Mouse (Mus musculus) left cerebral cortex, postnatal 36 days (tissue): ENCODE results near the gene Dclre1b. TPM values are rescaled to one million over a fixed set of nuclear protein-coding genes. Genes with fewer than 3 reads are reported as not detected.
"Not testable (repeated sequence)": the region's sequence is repeated elsewhere in the genome, so short reads cannot be mapped to it uniquely, and the experiment has no call there.

ENCODE experiments used
- DNase-seq, 2 experiments: peaks; one replicate each; pipeline ENCODE4 v3.0.0; 2021 to 2022; ENCODE audit warnings: low spot score in 2 of 2, mixed read lengths in 1 of 2
- intact Hi-C: fragments of 180-260 bp; cut with DNase I; formaldehyde crosslinking; loops from one replicate; pipeline ENCODE4 v1.15.1; 2025
- total RNA-seq, 2 experiments: library from RNA; stranded (reverse); gene quantifications; 2 replicates each; pipeline ENCODE4 v1.2.3; 2021

Dclre1b gene
- 10 to 100 TPM; 10.6 to 11.0 TPM for total RNA-seq

GRCm38 (mm10) chr3:103808891-103809798, at the start of gene Dclre1b, which contains the start of the genes Ap4b1 and Gm43064:
Gene Dclre1b (minus strand): TSS chr3:103809444.
Gene Ap4b1 (plus strand): TSS chr3:103809520.
Gene Gm43064 (plus strand): TSS chr3:103809573.
- peak; percentile 84 to 89 for DNase-seq
- intact Hi-C loops: loop anchor here (1.0 to 5.0 kb wide), 3 partner anchors 18 to 103 kb away; partner anchors contain the start of genes Hipk1 and Rsbn1

- intact Hi-C loops: no loop called here
- no peak for DNase-seq
Measured at GRCm38 (mm10) chr3:103857977-103858563, 48.8 kb upstream of the Dclre1b start.

- intact Hi-C loops: no loop called here
- no peak for DNase-seq
Measured at GRCm38 (mm10) chr3:103857036-103857805, 48.0 kb upstream of the Dclre1b start.

GRCm38 (mm10) chr3:103853804-103854203, 44.6 kb upstream of the Dclre1b start:
- intact Hi-C loops: no loop called here
- no peak for DNase-seq

DNA sequence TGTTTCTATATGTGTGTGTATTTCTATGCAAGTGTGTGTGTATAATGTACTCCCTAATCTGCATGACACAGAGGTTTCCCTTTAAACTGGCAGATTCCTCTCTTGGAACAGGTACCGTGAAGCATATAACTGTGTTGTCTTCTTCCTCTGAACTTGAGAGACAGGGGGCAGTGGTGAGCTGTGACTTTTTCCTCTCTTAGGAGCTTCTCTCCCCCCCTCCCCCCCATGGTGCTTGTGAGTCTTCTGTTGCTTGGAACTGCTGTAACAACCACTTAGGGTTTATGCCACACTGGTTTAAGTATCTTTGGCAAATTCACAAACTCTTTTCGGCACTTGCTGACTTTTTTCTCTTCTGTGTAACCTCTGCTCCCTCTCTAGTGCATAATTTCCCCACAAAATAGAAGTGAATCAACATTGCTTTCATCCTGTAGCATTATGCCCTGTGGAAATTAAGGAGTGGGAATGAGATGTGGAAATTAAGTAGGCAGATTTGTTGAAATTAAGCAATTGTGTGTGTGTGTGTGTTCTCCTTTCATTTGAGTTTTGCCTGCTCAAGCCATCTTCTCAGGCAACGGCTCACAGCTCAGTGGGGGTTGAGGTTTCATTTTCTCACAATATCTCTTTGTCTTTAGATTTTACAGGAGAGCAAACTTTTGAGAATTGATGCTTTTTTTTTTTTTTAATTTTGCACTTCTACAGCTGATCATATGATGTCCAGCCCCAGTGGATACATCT, 43.5 kb upstream of the Dclre1b start:
- intact Hi-C loops: no loop called here
- no peak for DNase-seq

- intact Hi-C loops: no loop called here
- no peak for DNase-seq
Measured at GRCm38 (mm10) chr3:103851882-103852281, 42.6 kb upstream of the Dclre1b start.

GRCm38 (mm10) chr3:103851481-103851880, 42.2 kb upstream of the Dclre1b start:
- intact Hi-C loops: no loop called here
- no peak for DNase-seq

GRCm38 (mm10) chr3:103850644-103851363, 41.6 kb upstream of the Dclre1b start:
- intact Hi-C loops: no loop called here
- DNase-seq: no peak

GRCm38 (mm10) chr3:103840946-103841345, 31.7 kb upstream of the Dclre1b start:
- intact Hi-C loops: not testable (repeated sequence)

GRCm38 (mm10) chr3:103840195-103840594, 31.0 kb upstream of the Dclre1b start:
- DNase-seq, intact Hi-C loops: not testable (repeated sequence)

More at GRCm38 (mm10) chr3:103840946-103841345, 31.7 kb upstream of the Dclre1b start:
- not testable (repeated sequence) for DNase-seq

DNA sequence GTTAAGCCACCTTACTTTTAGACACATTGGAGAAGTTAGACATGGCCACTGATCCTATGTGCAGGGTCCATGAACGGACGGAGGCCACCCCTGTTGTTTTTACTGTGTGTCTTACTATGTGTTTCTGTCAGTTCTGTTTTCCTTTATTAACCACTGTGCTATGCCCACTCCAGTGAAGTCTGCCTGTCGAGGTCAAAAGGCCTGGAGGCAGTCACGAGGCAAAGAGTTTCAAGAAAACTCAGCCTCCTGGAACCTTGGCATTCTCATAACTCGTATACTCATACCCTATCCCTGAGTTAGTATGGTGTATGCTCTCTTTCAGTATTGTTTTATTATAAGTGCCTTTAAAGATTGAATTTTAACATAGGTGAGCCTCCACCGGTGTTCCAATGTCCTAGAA, 30.5 kb upstream of the Dclre1b start:
- intact Hi-C loops: no loop called here
- DNase-seq: no peak

DNA sequence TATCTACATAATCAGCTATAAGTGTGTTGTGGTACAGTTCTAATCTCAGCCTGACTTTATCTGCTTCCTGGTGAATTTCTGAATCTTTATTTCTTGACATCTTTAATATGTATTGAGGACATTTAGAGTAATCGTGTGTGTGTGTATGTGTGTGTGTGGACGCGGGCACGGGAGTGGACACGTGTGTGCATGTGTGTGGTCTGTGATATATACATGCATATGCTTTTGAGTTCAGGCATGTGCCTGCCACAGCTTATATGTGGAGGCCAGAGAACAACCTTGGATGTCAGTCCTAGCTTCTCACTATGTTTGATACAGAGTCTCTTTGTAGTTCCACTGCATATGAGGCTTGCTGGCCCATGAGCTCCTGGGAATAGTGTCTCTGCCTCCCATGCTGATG, 27.2 kb upstream of the Dclre1b start:
- intact Hi-C loops: no loop called here
- no peak for DNase-seq

DNA sequence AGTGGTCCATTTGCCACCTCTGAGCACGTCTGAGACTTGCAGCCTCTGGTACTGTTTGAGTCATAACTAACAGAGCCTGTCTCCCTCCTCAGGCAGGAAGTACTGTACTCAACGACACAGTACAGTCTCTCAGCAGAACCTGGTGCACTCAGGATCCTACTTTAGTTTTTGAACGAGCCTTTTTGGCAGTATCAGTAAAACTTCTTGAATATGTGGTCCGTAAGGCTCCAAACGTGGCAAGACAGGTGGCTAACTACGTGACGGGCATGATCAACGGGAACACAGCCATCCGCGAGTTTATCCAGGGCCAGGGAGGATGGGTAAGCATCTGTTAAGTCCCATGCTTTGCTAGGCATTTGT, 26.7 kb upstream of the Dclre1b start:
- intact Hi-C loops: no loop called here
- no peak for DNase-seq

- intact Hi-C loops: no loop called here
- DNase-seq: no peak
Measured at GRCm38 (mm10) chr3:103835272-103835950, 26.2 kb upstream of the Dclre1b start.

DNA sequence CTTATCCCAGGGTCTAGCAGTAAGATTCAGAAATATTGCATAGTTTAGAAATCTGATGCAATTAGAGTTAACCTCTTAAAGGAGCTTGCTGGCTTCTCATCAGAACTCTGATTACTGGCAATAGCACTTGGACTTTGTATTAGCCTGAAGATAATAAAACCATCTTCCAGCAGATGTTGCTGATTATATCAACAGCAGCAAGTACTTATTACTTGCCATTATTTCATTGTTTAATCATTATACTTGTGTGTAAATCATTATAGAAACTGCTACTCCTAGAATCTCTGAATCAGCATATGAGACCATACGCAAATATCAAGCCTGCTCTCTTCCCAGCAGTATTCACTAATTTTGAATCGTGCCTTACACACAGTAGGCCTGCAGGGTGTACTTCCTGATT, 24.8 kb upstream of the Dclre1b start:
- intact Hi-C loops: no loop called here
- no peak for DNase-seq

- DNase-seq: no peak
- intact Hi-C loops: no loop called here
Measured at GRCm38 (mm10) chr3:103832426-103832825, 23.2 kb upstream of the Dclre1b start, which contains the start of gene Bcl2l15. Gene Bcl2l15 (plus strand): TSS chr3:103832601.

DNA sequence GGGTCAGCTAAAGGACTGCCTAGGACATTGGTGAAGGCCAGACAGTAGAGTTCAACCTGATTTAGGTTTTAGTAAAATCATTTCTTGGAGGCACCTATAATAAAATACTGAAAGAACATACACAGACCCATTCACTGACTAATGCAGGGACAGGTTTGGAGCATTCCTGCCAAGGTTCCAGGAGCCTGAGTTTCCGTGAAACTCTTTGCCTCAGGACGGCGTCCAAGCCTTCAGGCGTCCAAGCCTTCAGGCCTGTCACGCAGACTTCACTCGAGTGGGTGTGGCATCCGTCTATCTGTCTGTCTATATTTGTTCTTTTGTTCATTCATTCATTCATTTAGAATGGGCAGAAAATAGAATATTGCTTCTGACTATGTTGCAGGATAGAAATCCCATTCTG, 21.9 kb upstream of the Dclre1b start:
- intact Hi-C loops: no loop called here
- no peak for DNase-seq

GRCm38 (mm10) chr3:103830681-103831080, 21.4 kb upstream of the Dclre1b start:
- intact Hi-C loops: not testable (repeated sequence)

More at GRCm38 (mm10) chr3:103830681-103831080, 21.4 kb upstream of the Dclre1b start:
- DNase-seq: not testable (repeated sequence)
